Mouse (Mus musculus) myocyte (in vitro differentiated cells): ENCODE measurements around the gene Cacna1d.

Experiments used
- MAX ChIP-seq: IDR thresholded peaks from one replicate; pipeline ENCODE4 v1.6.1; 2011; ENCODE audit warnings: low read depth, mild to moderate bottlenecking, control low read depth
- MYOG ChIP-seq, 3 experiments: IDR thresholded peaks; one replicate each; pipeline ENCODE4 v1.6.1; 2011; ENCODE audit warnings: control low read depth in 2 of 3, low read depth in 2 of 3, mild to moderate bottlenecking in 2 of 3; ENCODE audit not compliant: insufficient read length in 2 of 3, control insufficient read depth in 1 of 3, insufficient read depth in 1 of 3
- POLR2A ChIP-seq: IDR thresholded peaks from one replicate; pipeline ENCODE4 v1.6.1; 2011; ENCODE audit warnings: low read depth, mild to moderate bottlenecking, control low read depth, moderate library complexity; ENCODE audit not compliant: insufficient read length
- SRF ChIP-seq: IDR thresholded peaks from one replicate; pipeline ENCODE4 v1.6.1; 2011; ENCODE audit warnings: low read depth; ENCODE audit not compliant: control insufficient read depth, insufficient read length
- TCF3 ChIP-seq: IDR thresholded peaks from one replicate; pipeline ENCODE4 v1.6.1; 2011; ENCODE audit warnings: low read depth, control low read depth; ENCODE audit not compliant: insufficient read length

DNA sequence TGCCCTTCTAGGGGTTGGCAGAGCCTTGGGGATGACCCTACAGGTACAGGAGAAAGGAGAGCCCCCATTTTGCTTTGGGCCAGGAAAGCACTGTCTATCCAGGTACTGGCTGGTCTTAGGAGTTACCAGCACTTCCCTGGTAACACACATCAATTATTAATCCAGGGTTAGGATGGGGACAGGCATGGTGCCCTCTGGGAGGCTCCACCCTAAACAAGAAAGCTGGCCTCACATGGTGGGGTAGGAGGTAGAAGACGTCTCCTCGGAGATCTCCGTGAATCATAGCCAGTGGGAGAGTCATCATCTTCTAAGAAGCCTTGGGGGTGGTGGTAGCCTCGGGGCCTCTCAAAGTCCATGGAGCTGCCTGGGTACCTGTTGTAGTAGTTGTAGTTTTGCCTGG is 444.3 kb downstream of the Cacna1d start:
- TF ChIP-seq POLR2A (no peak), MAX (no peak), SRF (no peak), TCF3 (no peak), MYOG (IDR thresholded peaks at IDR 0.05; ENCODE audit: control insufficient read depth in 1 of 3, insufficient read depth in 1 of 3, insufficient read length in 2 of 3, low read depth in 2 of 3) (no peak)
